ENCODE assay signal across 7 mouse cellular contexts in the genomic region with DNA sequence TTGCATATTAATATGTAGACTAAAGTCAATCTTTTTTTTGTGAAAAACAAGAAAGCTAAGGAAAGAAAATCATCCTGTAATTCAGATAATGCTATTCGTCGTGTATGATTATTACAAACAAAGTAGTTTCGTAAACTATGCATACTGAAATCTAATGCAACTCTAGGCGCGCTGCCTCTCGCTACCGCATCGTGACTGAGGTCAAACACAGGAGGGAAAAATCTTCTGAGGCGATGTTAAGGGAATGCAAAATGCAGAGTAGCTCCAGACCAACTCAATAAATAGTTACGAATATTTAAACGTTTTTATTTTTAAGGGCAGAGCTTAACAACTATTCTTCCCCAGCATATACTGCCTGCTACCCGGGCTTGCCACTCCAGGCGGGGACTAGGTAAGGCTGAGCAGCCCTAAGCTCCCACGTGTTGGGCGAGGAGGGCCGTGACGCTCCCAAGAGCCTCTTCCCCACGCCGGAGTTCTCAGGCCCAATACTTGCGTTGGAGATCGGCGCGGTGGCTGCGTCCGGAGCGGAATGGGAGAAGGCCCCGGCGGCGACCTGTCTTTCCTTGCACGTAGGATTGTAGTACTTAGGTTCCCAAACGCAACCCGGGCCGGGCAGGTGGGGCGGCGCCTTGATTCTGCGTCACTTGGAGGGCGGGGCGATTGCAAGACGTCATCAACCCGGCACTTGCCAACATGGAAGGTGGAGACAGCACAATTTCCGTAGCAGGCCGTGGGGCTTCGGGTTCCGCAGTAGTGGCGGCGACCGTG. TPM values are rescaled to one million over a fixed set of nuclear protein-coding genes. Genes with fewer than 3 reads are reported as not detected.
DNase-seq lines count a peak whose midpoint lies in the region; ATAC-seq lines count a peak whose summit lies in the region.

A gene (minus strand): TSS at position 630 of the 768 bp plus-strand sequence.
A gene (plus strand): TSS at position 673 of the 768 bp plus-strand sequence.

- ATAC-seq in midbrain, embryonic 13.5 days, result peak; percentile 98

- H3K36me3 ChIP-seq in limb, embryonic 10.5 days, result peaks cover 12% of the 10 kb centered on the region
- H3K36me3 ChIP-seq in midbrain, embryonic 13.5 days, result no peaks in the 10 kb centered on the region

- peak; percentile 92 for DNase-seq in adrenal gland, adult 8-10 months
- DNase-seq in embryo, embryonic 9.5 days (ENCODE audit: extremely low spot score), result peak; percentile 99
- peak; percentile 91 to 94 for DNase-seq in gastrocnemius, postnatal 4 days (ENCODE audit: low spot score in 2 of 2)
- peak; percentile 95 for DNase-seq in kidney, adult 11 months
- DNase-seq in limb, embryonic 10.5 days (ENCODE audit: low spot score), result peak; percentile 99
- DNase-seq in spleen, adult 12 weeks (ENCODE audit: low spot score), result peak; percentile 97

- H3K9ac ChIP-seq in midbrain, embryonic 13.5 days (replicated peaks), result peak within 1 kb of the TSS; percentile 71

- H3K4me3 ChIP-seq in limb, embryonic 10.5 days, result peak within 1 kb of the TSS; percentile 91
- H3K4me3 ChIP-seq in midbrain, embryonic 13.5 days (replicated peaks), result peak within 1 kb of the TSS; percentile 82

- peak within 1 kb of the TSS; percentile 93 for H3K27ac ChIP-seq in limb, embryonic 10.5 days
- H3K27ac ChIP-seq in midbrain, embryonic 13.5 days, result peak within 1 kb of the TSS; percentile 69

- under 1% methylated on average over 47 of the region's 47 CpGs for WGBS in limb, embryonic 10.5 days
- WGBS in midbrain, embryonic 13.5 days, result under 1% methylated on average over 47 of the region's 47 CpGs

- peak within 1 kb of the TSS; percentile 76 for H3K4me2 ChIP-seq in midbrain, embryonic 13.5 days (replicated peaks)

- H3K9me3 ChIP-seq in limb, embryonic 10.5 days (replicated peaks), result no peaks in the 10 kb centered on the region
- no peaks in the 10 kb centered on the region for H3K9me3 ChIP-seq in midbrain, embryonic 13.5 days

- H3K27me3 ChIP-seq in limb, embryonic 10.5 days (ENCODE audit: low read depth, poor library complexity, severe bottlenecking), result no peaks in the 10 kb centered on the region
- H3K27me3 ChIP-seq in midbrain, embryonic 13.5 days, result no peaks in the 10 kb centered on the region

- H3K4me1 ChIP-seq in limb, embryonic 10.5 days, result peaks cover 14% of the 10 kb centered on the region
- peaks cover 11% of the 10 kb centered on the region for H3K4me1 ChIP-seq in midbrain, embryonic 13.5 days (replicated peaks)

RNA-seq across cellular contexts. Expression of the first gene that starts in this region (rescaled TPM):
- total RNA-seq in adrenal gland, adult 8-10 months (2022), result 1 to 10 TPM; 5.6 to 10.0 (median 9.0) TPM
- total RNA-seq in gastrocnemius, postnatal 4 days (2021), result 1 to 10 TPM; 5.1 to 6.1 TPM
- polyA plus RNA-seq in limb, embryonic 10.5 days (2016; fragmentation: Nextera tagmentation; extraction: Ambion mirVana), result 11.8 and 12.0 TPM in 2 replicates
- polyA plus RNA-seq in midbrain, embryonic 13.5 days (2015; fragmentation: Nextera tagmentation; extraction: Ambion mirVana), result 7.6 and 9.2 TPM in 2 replicates

RNA-seq across cellular contexts. Expression of the second gene that starts in this region (rescaled TPM):
- 10 to 100 TPM; 42.0 to 59.9 (median 57.2) TPM for total RNA-seq in adrenal gland, adult 8-10 months (2022)
- total RNA-seq in gastrocnemius, postnatal 4 days (2021), result 10 to 100 TPM; 35.7 to 37.2 TPM
- polyA plus RNA-seq in limb, embryonic 10.5 days (2016; fragmentation: Nextera tagmentation; extraction: Ambion mirVana), result 22.7 and 29.7 TPM in 2 replicates
- 31.7 and 33.0 TPM in 2 replicates for polyA plus RNA-seq in midbrain, embryonic 13.5 days (2015; fragmentation: Nextera tagmentation; extraction: Ambion mirVana)

Comparison
In these comparisons a context has a peak if more than half of its experiments do, and no peak if none do; other contexts are left out.
1. Peak in every context shown above with its lines: DNase-seq, ATAC-seq, H3K4me3 ChIP-seq and H3K27ac ChIP-seq.